Mouse (Mus musculus) spleen, adult 2 months (tissue): Measurements from ENCODE around the gene Fbxo33. TPM values are rescaled to one million over a fixed set of nuclear protein-coding genes. Genes with fewer than 3 reads are reported as not detected.

Experiments
- DNase-seq, 2 experiments: peaks; one replicate each; pipeline versions ENCODE4 v3.0.0 to v3.0.0-alpha.2; 2012 to 2021; ENCODE audit warnings: low spot score in 2 of 2, low read depth in 1 of 2
- H3K27ac ChIP-seq: fragments of 200-500 bp; 2 replicates; pipeline ENCODE4 v1.5.1; 2012; ENCODE audit warnings: low read length, inconsistent platforms; ENCODE audit not compliant: insufficient read depth
- H3K27me3 ChIP-seq: fragments of 200-500 bp; 2 replicates; pipeline ENCODE4 v1.6.1; 2012; ENCODE audit warnings: mild to moderate bottlenecking, moderate library complexity, low read length, inconsistent platforms; ENCODE audit not compliant: control insufficient read depth, insufficient read depth
- H3K36me3 ChIP-seq: fragments of 200-500 bp; 2 replicates; pipeline ENCODE4 v1.6.1; 2012; ENCODE audit warnings: mild to moderate bottlenecking, low read length, inconsistent platforms; ENCODE audit not compliant: control insufficient read depth, insufficient read depth
- H3K4me1 ChIP-seq: fragments of 200-500 bp; 2 replicates; pipeline ENCODE4 v1.6.1; 2011; ENCODE audit warnings: inconsistent platforms; ENCODE audit not compliant: control insufficient read depth, insufficient read depth, insufficient read length
- H3K4me3 ChIP-seq: fragments of 200-500 bp; 2 replicates; pipeline ENCODE4 v1.5.1; 2011; ENCODE audit warnings: mild to moderate bottlenecking, inconsistent platforms; ENCODE audit not compliant: insufficient read depth, insufficient read length; ENCODE audit errors: extremely low read depth
- CTCF ChIP-seq: fragments of 200-500 bp; IDR thresholded peaks from 2 replicates; pipeline ENCODE4 v1.5.1; 2011; ENCODE audit warnings: mild to moderate bottlenecking, inconsistent platforms; ENCODE audit not compliant: insufficient read depth, insufficient read length, insufficient replicate concordance; ENCODE audit errors: extremely low read depth
- POLR2A ChIP-seq: fragments of 200-500 bp; IDR thresholded peaks from 2 replicates; pipeline ENCODE4 v1.6.1; 2011; ENCODE audit warnings: low read depth, low read length, inconsistent platforms
- WGBS: fragments of 180-500 bp; shearing (Covaris S2); methylation state at CpG from one replicate; pipeline ENCODE4 v1.1.7; 2018; 5-methylcytosine and 5-hydroxymethylcytosine counted together
- polyA plus RNA-seq: library from polyadenylated mRNA; depleted of rRNA; stranded (reverse); fragments of >200 nt; gene quantifications from 2 replicates; pipeline ENCODE4 v1.2.3, GENCODE M21; 2012

Gene Fbxo33
- polyA plus RNA-seq, 1 experiment = 6.5 TPM

GRCm38 (mm10) chr12:59198750-59199149, 20.8 kb downstream of the Fbxo33 start:
- H3K36me3 ChIP-seq = peaks cover 25% of the 10 kb centered on the region
- H3K27me3 ChIP-seq = no peaks in the 10 kb centered on the region
- 81% methylated on average over 4 of the region's 4 CpGs for WGBS
- no peak overlapping the region for H3K27ac ChIP-seq
- no peak overlapping the region for H3K4me3 ChIP-seq
- no peaks in the 10 kb centered on the region for H3K4me1 ChIP-seq
- TF ChIP-seq CTCF (no peak), POLR2A (no peak)
- no peak for DNase-seq

GRCm38 (mm10) chr12:59195941-59196340, 23.6 kb downstream of the Fbxo33 start:
- no peak for TF ChIP-seq POLR2A
- no peak for TF ChIP-seq CTCF
- 94% methylated on average over 4 of the region's 4 CpGs for WGBS
- DNase-seq = no peak
- Histone ChIP-seq H3K4me3 (no peak overlapping the region), H3K27ac (no peak overlapping the region), H3K4me1 (no peaks in the 10 kb centered on the region), H3K27me3 (no peaks in the 10 kb centered on the region), H3K36me3 (peaks cover 16% of the 10 kb centered on the region)

- DNase-seq = no peak
- H3K27ac ChIP-seq = no peak overlapping the region
These were observed 24.5 kb downstream of the Fbxo33 start for GRCm38 (mm10) chr12:59195065-59195464.

GRCm38 (mm10) chr12:59194341-59195003, 25.1 kb downstream of the Fbxo33 start:
- H3K4me1 ChIP-seq = no peaks in the 10 kb centered on the region
- H3K27me3 ChIP-seq = no peaks in the 10 kb centered on the region
- DNase-seq = no peak
- no peak overlapping the region for H3K27ac ChIP-seq
- 80% methylated on average over 9 of the region's 9 CpGs for WGBS
- TF ChIP-seq CTCF (no peak), POLR2A (no peak)
- peaks cover 14% of the 10 kb centered on the region for H3K36me3 ChIP-seq
- no peak overlapping the region for H3K4me3 ChIP-seq

More at GRCm38 (mm10) chr12:59195065-59195464, 24.5 kb downstream of the Fbxo33 start:
- Histone ChIP-seq H3K36me3 (peaks cover 16% of the 10 kb centered on the region), H3K27me3 (no peaks in the 10 kb centered on the region), H3K4me3 (no peak overlapping the region), H3K4me1 (no peaks in the 10 kb centered on the region)
- TF ChIP-seq POLR2A (no peak), CTCF (no peak)
- 79% methylated on average over 4 of the region's 4 CpGs for WGBS

- 89% methylated on average over 3 of the region's 3 CpGs for WGBS
- Histone ChIP-seq H3K36me3 (peaks cover 14% of the 10 kb centered on the region), H3K27ac (no peak overlapping the region), H3K27me3 (no peaks in the 10 kb centered on the region), H3K4me1 (no peaks in the 10 kb centered on the region), H3K4me3 (no peak overlapping the region)
- DNase-seq = no peak
- TF ChIP-seq POLR2A (no peak), CTCF (no peak)
These were observed 25.9 kb downstream of the Fbxo33 start for GRCm38 (mm10) chr12:59193637-59194036.

GRCm38 (mm10) chr12:59188086-59188682, 31.3 kb downstream of the Fbxo33 start:
- 88% methylated on average over 12 of the region's 12 CpGs for WGBS
- Histone ChIP-seq H3K36me3 (peaks cover 31% of the 10 kb centered on the region), H3K27me3 (no peaks in the 10 kb centered on the region), H3K4me1 (no peaks in the 10 kb centered on the region), H3K27ac (no peak overlapping the region), H3K4me3 (no peak overlapping the region)
- no peak for DNase-seq
- TF ChIP-seq POLR2A = no peak
- TF ChIP-seq CTCF = no peak

- Histone ChIP-seq H3K27ac (no peak overlapping the region), H3K4me3 (no peak overlapping the region), H3K36me3 (peaks cover 51% of the 10 kb centered on the region), H3K4me1 (no peaks in the 10 kb centered on the region), H3K27me3 (no peaks in the 10 kb centered on the region)
- 93% methylated on average over 3 of the region's 3 CpGs for WGBS
- no peak for TF ChIP-seq POLR2A
- no peak for TF ChIP-seq CTCF
- DNase-seq = no peak
These were observed 41.7 kb downstream of the Fbxo33 start for GRCm38 (mm10) chr12:59177814-59178213.
